Mouse (Mus musculus): ENCODE data around the gene Teddm2. TPM values are rescaled to one million over a fixed set of nuclear protein-coding genes. Genes with fewer than 3 reads are reported as not detected.
"Not testable (repeated sequence)": the region's sequence is repeated elsewhere in the genome, so short reads cannot be mapped to it uniquely, and the experiment has no call there.

The Teddm2 gene
- total RNA-seq, 2 experiments from 2014 or later = 1.8 to 2.6 TPM

DNA sequence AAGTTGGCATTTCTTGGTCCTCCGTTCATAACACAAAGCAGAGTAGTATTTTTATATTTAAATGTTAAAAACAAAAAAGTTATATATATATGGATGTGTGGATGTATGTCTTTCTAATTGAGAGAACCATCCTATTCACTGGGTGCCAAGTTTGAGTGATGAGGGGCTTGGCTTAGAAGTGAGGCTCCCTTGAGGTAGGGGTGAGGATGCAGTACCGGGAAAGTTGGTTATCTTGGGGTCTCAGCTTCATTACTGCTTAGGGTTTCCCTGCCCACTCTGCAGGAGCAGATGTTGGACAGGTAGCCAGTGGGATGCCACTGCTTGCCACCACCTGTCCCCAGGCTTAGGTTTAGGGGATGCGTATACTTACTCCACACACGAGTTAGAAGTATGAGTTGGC, 8.7 kb upstream of the Teddm2 start:
- intact Hi-C loops (cut with DNase I) = no loop called here
- DNase-seq (ENCODE audit: extremely low spot score in 1 of 2, low spot score in 2 of 2) = no peak

DNA sequence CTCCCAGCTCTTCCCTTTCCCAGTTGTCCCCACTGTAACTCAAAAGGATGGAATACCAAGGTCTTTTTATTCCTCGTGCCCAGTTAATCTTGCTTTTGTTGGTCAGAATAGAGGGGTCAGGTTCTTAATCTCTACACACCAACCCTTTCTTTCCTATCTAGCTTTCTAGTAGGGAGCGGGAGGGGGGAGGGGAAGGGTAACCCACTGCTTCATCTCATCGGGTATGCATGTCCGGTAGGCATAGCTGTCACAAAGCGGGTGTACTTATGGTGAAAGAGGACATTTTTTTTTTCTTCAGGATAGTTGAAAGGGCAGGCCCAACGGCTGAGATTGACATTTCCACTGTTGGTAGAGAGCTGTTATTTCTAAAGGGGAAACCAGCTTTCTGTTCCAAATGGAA, 8.2 kb upstream of the Teddm2 start:
- DNase-seq (ENCODE audit: extremely low spot score in 1 of 2, low spot score in 2 of 2) = no peak
- intact Hi-C loops (cut with DNase I) = no loop called here

DNA sequence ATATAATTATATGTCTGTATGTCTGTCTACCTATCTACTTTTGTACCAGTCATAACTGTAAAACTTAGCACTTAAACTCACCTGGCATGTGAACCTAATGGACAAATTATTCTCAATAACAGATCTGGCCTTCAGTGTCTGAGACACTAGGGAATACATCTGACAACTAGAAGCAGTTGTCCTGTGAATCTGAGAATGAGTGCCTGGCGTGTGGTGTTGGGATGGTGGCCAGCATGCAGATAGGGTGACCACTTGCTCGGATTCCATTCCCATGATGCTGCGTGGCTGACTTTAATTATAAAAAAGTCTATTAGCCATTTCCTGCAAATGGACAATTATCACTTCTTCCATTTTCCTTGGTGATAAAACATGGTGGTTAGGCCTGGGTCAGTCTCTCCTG, 5.9 kb upstream of the Teddm2 start:
- intact Hi-C loops (cut with DNase I) = no loop called here
- no peak for DNase-seq (ENCODE audit: extremely low spot score in 1 of 2, low spot score in 2 of 2)

DNA sequence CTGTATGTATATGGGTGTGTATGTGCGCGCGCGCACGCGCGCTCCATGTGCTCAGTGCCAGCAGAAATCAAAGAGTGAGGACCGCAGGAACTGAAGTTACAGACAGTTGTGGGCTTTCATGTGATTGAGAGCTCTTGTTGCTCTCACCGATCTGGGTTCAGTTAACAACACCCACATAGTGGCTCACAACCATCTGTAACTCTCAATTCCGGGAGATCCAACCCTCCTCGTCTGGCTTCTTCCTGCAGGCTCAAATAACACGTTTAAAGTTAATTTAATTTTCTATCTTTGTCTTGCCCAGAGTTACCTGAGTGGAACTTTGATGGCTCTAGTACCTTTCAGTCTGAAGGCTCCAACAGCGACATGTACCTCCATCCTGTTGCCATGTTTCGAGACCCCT, 4.2 kb upstream of the Teddm2 start:
- DNase-seq (ENCODE audit: extremely low spot score in 1 of 2, low spot score in 2 of 2) = no peak
- intact Hi-C loops (cut with DNase I) = no loop called here

DNA sequence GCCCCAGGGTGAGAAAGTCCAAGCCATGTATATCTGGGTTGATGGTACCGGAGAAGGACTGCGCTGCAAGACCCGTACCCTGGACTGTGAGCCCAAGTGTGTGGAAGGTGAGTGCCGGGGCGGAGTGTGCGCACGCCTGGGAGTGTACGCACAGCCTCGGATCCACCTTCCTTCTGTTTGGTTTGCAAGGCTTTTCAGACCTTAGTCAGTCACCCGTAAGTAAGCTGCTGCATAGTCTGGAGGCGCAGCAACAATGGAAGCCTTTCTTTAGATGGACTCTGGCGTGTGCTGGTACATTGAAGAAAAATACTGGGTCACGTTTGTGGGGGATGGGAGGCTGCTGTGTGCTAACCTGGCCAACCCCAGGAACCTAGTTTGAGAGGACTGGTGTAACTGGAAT, 3.0 kb upstream of the Teddm2 start:
- intact Hi-C loops (cut with DNase I) = no loop called here
- DNase-seq (ENCODE audit: extremely low spot score in 1 of 2, low spot score in 2 of 2) = no peak

DNA sequence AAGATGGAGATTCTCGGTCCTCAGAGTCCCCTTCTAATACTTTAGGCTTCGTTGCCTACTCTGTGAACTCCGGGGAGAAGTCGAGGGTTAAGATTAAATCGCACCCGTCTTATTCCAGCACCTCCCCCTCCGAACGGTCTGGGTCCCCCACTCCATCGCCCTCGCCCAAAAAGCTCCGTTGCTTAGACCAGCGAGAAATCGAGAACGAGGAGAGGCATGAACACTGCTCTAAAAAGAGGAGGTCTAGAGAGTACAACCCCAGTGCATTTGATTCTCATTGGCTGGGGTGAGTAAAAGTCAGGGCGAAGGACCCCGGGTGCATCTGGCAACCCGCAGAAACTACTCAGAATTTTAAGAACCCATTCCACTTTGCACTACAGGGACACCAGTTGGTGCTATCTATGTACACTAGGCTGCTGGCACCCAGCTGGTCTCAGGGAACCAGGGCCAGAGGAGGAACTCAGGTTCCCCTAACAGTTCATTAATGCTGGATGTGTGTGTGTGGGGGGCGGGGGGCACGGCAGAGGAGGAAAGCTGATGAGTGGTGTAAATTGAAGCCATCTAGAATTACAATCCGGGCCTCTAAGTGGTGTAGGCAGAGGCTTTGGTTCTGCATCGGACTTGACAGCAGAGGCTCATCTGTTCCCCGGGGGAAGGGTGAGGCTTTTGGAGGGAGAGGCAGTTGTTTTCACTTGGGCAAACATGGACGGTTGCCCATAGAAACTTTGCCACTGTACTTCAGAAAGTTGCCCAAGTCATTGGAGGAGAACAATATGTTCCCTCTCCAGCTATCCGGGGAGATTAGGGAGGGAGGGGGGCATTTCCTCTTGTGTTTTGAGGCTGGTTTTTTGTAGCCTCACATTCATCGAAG, 1.1 kb upstream of the Teddm2 start:
- intact Hi-C loops (cut with DNase I) = loop anchor here (2.0 kb wide), 2 partner anchors 132 to 218 kb away; no protein-coding TSS in a partner anchor

DNA sequence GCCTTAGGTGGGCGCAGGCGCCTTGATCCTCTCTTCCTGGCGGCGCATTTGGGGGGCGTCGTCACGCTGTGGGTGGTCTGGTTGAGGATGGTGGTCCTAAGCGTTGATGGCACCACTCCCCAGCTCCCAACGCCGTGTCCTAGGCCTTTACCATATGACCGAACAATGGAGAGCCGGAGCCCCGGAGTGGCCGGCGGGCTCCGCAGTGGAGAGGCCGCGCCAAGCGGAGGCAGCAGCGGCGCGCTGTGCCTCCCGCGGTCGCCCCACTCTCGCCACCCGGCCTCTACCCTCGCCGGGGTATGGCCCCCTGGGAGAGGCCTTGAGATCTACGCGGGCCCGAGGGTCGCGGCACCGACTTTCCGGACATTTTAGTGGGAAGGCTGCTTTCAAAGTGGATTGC, 353 bp upstream of the Teddm2 start:
- no peak for DNase-seq (ENCODE audit: extremely low spot score in 1 of 2, low spot score in 2 of 2)

More for the DNA sequence above, 1.1 kb upstream of the Teddm2 start:
- DNase-seq (ENCODE audit: extremely low spot score in 1 of 2, low spot score in 2 of 2) = peak in 1 of 2 experiments; percentile 44

DNA sequence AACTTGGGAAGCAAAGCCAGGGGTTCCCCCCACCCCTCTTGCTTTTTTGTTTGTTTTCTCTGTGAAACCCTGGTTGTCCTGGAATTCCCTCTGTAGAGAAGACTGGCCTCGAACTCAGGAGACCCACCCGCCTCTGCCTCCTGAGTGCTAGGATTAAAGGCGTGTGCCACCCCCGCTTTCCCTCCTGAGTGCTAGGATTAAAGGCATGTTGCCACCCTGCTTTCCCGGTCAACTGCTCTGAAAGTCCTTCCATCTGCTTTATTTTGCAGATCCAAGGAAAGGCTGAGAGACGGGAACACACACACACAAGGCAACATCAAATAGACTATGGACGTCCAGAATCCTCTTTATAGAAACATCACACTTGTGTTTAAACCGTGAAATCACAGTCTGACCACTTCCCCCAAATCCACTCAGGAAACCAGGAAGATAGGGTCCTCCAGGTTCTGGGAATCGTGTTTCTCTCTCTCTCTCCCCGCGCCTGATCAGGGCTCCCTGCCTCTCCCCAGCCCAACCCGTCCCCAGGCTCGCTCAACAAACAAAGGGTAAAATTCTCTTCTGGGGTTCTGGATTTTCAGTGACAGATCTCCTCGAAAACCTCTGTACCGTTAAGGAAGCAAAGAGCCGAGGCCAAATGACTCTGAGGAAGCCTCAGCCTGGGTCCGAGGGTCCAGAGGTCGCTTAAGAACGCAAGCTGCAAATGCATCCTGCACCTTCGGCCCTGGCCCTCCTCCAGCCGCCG, 868 bp downstream of the Teddm2 start:
- no peak for DNase-seq (ENCODE audit: extremely low spot score in 1 of 2, low spot score in 2 of 2)
- intact Hi-C loops (cut with DNase I) = loop anchor here (5.0 kb wide), 1 partner anchor 828 kb away; no protein-coding TSS in a partner anchor

More for the DNA sequence above, 353 bp upstream of the Teddm2 start:
- intact Hi-C loops (cut with DNase I) = loop anchor here (2.0 kb wide), 2 partner anchors 132 to 218 kb away; no protein-coding TSS in a partner anchor

DNA sequence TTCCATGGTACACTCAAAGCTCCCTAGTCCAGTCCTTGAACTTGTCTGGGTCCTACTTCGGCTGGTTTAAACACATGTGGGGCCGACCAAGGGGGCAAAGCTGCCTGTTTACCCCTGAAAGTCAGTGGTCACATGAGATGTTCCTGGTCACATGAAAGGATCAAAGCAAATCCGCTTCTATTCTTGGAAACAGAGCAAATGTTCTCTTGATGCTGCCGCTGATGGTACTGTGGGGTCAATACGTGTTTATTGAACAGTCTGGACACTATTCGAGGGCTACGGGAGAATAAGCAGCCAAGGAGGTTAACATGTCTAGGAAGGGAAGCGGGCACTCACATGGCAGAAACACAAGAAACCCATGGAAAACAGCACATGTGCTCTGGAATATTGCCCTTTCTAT, 2.8 kb downstream of the Teddm2 start:
- intact Hi-C loops (cut with DNase I) = loop anchor here (5.0 kb wide), 1 partner anchor 830 kb away; no protein-coding TSS in a partner anchor
- no peak for DNase-seq (ENCODE audit: extremely low spot score in 1 of 2, low spot score in 2 of 2)

DNA sequence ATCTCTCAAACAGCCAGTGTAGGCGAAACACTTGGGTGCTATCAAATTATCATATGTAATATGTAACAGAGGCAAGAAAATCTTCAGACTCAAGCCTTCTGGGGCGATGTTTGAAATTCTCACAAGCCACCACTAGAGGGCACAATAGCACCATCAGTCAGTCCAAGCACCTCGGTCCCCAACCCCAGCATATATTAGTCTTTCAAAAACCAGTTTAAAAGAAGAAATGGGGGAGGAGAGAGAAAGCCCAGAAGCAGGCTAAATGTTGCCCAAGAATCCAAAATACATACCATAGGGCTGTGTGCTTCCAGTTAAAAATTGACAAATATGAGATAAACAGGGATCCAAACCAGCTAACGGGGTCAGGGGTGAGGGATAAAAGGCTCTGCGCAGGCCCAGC, 5.0 kb downstream of the Teddm2 start:
- intact Hi-C loops (cut with DNase I) = loop anchor here (2.0 to 5.0 kb wide), 2 partner anchors 286 to 832 kb away; no protein-coding TSS in a partner anchor
- peak; percentile 70 to 86 for DNase-seq (ENCODE audit: extremely low spot score in 1 of 2, low spot score in 2 of 2)

DNA sequence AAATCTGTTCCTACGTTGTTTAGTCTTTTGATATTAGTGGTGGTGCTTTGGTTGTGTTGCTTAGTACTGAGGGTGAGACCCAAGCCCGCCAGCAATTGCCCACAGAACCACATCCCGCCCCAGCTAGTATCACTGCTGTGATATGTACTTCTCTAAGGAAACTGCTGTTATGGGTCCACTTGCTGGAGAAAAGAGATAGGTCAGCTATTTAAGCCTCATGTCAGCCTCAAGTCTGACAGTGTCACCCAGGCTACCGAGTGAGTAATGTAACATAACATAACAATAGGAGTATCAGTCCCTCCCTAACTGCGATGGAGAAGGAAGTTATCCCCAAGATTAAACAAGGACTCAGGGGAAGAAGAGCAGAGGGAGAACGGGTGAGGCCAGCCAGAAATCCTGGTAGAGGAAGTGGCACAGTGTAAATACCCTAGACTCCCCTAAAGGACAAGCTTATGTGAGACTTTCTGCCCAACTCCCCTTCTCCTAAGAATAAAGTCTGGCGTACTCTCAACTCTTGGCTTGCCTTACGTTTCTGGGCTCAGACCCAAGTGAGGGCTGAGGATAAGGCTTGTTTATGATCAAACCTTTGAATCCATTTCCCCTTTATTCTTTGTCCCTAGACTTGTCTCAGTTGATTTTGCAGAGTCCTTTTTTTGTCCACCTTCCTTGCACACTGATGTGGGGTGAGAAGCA, 5.7 kb downstream of the Teddm2 start:
- DNase-seq (ENCODE audit: extremely low spot score in 1 of 2, low spot score in 2 of 2) = no peak
- intact Hi-C loops (cut with DNase I) = loop anchor here (2.0 kb wide), 1 partner anchor 286 kb away; no protein-coding TSS in a partner anchor

DNA sequence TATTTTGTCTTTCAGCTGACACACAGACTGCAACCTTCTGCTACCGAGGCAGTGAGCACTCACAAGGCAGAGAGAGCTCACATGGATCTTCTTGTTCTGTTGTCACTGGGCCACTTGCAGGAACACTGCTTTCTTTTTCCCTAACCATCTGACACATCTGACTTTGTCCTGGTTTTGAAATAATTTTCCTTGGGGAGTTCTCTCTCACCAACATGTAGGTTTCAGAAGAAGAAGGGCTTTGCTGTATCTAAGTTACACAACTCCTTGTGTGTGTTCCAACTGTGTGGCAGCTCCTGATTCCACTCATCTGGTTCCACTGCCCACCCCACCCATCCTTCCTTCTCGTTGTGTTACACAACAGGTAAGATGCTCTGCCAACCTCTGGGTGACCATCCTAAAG, 6.3 kb downstream of the Teddm2 start:
- DNase-seq (ENCODE audit: extremely low spot score in 1 of 2, low spot score in 2 of 2) = no peak
- intact Hi-C loops (cut with DNase I) = loop anchor here (2.0 kb wide), 1 partner anchor 287 kb away; no protein-coding TSS in a partner anchor

DNA sequence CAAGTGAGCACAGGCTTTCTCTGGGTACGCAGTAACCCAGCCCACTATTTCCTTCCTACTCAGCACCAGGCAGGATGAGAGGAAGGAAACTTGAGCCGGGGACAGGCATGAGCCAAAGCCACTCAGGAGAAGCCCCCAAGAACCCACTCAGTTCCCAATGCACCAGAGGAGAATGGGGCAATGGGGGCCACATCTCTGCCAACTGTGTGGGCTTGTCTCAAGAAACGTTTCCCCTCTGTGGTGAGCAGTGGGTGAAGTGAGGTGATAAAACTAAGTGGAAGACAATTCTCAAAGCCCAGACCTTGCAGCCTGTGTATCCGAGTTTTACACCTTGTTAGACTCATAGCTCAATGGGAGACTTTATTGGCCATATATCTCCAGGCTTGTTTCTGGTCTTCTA, 8.6 kb downstream of the Teddm2 start, which contains the start of gene Teddm1a:
Teddm1a (plus strand) TSS at position 301 of the 400 bp plus-strand sequence.
- no peak for DNase-seq (ENCODE audit: extremely low spot score in 1 of 2, low spot score in 2 of 2)
- intact Hi-C loops (cut with DNase I) = no loop called here

DNA sequence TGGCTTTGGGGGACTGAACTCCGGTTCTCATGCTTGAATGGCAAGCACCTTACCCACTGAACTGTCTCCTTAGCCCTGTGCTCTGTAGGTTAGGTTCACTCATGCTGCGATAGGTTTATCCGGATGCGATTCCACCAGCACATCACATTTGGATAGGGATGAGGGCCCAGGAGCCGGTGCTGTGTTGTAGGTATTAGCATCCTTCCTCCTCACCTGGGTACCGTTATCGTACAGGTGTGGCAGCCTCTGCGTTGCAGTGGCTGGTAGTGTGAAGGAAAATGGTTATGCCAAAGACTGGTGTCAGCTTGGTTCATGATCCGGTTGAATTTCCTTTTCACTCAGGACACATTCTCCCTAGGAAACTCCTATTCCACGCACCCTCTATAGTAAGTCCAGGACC, 9.9 kb downstream of the Teddm2 start:
- intact Hi-C loops (cut with DNase I) = no loop called here
- DNase-seq (ENCODE audit: extremely low spot score in 1 of 2, low spot score in 2 of 2) = no peak

DNA sequence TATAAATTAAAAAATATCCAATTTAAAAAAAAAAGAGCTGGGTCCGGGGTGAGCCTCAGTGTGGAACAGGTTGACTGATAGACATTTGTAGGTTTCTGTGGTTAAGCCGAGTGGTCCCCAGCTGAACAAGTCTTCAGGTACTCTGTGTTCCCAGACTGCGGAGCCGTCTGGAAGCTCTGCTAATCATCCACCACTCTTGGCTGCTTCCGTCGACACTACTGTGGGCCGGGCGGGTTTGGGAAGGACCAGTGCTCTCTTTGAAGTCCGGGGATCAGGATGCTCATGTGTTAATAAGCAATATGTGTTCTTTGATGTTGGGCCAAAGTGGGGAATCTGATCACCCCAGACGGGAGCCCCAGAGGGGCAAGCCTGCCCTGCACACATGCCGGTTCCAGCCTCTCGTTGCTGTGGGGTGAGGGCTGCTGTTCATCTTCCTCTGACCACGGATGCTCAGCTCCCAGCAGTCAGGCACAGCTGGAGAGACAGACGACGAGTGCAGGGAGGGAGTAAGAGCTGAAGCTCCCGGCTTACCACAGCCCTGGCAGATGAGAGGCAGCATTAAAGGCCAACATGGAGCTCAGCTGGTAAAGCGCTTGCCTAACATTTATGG, 13.9 kb downstream of the Teddm2 start:
- intact Hi-C loops (cut with DNase I) = no loop called here
- no peak for DNase-seq (ENCODE audit: extremely low spot score in 1 of 2, low spot score in 2 of 2)

DNA sequence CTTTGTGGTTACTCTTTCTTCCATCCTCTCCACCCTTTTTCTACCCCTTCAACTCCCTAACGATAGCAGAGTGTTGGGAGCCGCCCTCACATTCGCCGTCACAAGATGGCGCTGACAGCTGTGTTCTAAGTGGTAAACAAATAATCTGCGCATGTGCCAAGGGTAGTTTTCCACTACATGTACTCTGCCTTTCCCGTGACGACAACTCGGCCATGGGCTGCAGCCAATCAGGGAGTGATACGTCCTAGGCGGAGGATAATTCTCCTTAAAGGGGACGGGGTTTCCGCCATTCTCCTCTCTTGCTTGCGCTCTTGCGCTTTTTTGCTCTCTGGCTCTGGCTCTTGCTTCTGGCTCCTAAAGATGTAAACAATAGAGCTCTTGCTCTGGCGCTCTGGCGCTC, 19.6 kb downstream of the Teddm2 start:
- intact Hi-C loops (cut with DNase I) = not testable (repeated sequence)

DNA sequence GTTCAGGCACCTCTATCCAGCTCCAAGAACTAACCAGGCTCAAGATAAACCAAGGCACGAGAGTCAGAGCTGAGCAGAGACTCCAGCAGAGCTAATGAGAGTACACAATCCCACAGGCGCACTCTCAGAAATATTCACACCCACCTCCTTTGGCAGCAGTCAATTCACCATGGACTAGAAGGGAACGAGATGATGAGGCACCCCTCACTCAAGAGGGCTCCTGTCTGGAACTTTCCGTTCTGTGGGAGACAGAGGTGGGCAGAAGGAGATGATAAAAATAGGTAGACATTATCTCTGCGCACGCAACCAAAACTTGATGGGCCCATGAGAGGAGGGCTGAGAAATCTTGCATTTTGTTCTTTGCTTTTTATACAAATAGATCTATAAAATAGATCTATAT, 26.0 kb downstream of the Teddm2 start, which contains the start of gene Teddm1b:
Teddm1b (plus strand) TSS at position 301 of the 400 bp plus-strand sequence.
- no peak for DNase-seq (ENCODE audit: extremely low spot score in 1 of 2, low spot score in 2 of 2)
- intact Hi-C loops (cut with DNase I) = no loop called here

More for the DNA sequence above, 19.6 kb downstream of the Teddm2 start:
- not testable (repeated sequence) for DNase-seq (ENCODE audit: extremely low spot score in 1 of 2, low spot score in 2 of 2)

DNA sequence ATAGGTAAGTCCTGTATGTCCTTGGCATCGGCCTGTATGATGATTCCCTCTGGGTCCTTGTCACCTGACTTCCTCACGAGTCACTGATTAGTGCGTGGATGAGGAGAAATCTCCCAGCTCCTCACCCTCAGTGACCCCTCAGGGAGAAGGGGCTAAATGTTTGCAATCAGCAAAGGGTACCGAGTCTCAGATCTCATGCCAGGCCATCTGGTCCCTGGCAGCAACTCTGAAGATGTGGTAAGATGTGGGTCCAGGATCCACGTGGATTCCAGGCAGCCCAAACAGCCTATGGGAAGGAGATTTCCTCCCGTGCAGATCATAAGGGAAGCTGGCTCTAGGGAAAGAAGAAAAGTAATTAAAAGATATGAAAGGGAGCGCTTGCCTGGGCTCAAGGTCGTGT, 44.1 kb downstream of the Teddm2 start:
- intact Hi-C loops (cut with DNase I) = no loop called here
- no peak for DNase-seq (ENCODE audit: extremely low spot score in 1 of 2, low spot score in 2 of 2)

Data from left cerebral cortex, postnatal 10 days (tissue).